Mouse (Mus musculus): ENCODE results near the gene Thop1.
"Not testable (repeated sequence)": the region's sequence is repeated elsewhere in the genome, so short reads cannot be mapped to it uniquely, and the experiment has no call there.

Gene Thop1

DNA sequence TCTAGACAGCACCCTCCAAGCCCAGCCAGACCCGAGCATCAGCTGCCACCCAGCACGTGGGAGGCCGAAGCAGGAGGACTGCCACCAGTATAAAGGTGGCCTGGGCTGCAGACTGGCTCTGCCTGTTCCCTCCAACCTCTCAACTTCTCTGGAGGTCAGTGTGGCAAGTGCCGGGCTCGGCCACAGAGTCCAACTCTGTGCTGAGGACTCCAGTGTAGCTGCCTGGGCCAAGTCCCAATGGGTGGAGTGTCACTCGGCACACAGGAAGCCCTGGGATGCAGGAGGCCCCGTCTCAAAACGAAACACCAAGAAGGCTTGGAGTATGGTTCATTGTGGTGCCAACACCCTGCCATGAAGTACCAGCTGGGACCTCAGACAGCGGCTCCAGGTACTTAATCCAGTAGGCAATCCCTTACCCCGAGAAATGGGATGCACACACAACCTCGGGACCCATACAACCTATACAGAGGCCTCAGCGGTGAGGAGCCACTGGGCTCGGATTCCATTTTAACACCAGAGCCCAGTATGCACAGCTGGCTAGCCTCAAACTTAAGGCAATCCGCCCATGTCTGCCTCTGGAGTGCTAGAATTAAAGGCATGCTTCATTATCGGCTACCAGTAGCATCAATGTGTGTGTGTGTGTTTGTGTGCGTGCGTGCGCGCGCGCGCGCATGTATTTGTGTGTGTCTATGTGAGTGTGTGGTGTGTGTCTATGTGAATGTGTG lies 12.3 kb upstream of the Thop1 start:
- no peak for DNase-seq (ENCODE audit: low read depth in 1 of 2, low spot score in 2 of 2)

DNA sequence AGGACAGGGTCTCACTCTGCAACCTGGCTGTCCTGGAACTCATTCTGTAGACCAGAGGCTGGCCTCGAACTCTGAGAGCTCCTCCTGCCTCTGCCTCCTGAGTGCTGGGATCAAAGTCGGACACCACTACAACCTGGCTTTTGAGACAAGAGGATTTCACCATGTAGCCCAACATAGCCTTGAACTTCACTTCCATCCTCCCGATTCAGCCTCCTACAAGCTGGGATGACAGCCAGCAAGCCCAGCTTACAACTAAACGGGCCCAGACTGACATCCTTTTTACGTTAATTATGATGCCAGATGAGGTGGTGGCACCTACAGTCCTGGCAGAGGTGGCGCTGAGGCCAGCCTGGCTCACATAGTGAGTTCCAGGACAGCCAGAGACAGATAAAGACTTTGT lies 10.9 kb upstream of the Thop1 start:
- DNase-seq (ENCODE audit: low read depth in 1 of 2, low spot score in 2 of 2): no peak

DNA sequence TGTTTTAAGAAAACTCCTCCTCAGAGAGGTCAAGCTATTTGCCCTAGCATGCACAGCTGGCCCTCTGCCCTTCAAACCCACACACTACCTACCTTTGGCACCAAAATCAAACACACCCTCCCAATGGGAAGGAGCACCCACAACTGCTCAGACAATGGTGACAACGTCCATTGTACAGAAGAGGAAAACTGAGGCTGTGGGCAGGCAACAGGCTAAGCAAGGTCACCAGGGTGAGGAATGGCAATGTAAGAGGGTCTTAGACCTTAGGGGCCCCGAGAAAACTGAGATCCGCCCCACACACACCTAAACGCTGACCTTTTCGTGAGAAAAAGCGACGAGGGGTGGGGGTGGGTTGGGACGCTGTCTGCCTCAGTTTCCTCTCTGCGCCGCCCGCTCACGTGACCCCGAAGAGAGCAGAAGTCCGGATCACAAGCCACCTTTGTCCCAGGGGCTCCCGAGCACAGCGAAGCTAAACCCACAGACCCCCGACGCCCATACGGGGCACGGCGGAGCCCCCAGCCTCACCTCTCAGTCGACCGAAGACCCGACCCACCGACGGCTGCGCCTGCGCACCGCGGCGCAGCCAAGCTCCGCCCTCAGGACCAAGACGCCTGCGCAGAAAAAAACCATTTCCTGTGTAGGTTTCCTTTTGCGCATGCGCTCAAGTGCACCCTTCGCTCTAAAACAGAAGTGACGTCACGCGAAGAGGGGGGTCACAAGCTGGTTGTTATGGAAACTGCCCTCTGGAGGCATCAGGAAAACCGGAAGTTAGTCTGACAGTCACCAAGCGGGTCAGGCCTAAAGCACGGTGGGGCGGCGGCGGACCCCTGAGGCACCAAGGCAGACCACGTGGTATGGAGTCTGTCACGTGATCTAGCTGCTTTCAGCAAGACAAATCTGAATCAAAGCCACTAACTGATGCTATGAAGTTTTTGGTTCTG lies 10.0 kb upstream of the Thop1 start, which contains the start of gene Sgta:
TSS of gene Sgta (minus strand) at position 579 of the 941 bp plus-strand sequence.
- DNase-seq (ENCODE audit: low read depth in 1 of 2, low spot score in 2 of 2): peak; percentile 96 to 98

DNA sequence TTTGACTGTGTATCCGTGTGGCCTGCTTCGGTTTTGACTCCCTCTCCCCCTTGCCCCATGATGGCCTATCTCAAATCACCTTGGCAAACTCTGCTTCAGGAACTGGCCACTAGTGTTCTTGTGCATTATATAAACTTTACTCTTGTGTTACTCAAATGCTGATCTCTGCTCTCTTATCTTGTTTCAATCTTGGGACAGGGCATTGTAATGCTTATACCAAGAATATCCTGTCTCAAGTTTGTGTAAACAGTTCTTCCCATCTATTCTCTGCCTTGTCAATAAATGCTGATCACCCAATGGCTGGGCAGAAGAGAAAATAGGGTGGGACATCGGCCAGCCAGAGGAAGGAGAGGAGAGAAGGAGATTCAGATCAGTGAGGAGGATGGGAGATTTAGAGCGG lies 7.1 kb upstream of the Thop1 start:
- no peak for DNase-seq (ENCODE audit: low read depth in 1 of 2, low spot score in 2 of 2)

DNA sequence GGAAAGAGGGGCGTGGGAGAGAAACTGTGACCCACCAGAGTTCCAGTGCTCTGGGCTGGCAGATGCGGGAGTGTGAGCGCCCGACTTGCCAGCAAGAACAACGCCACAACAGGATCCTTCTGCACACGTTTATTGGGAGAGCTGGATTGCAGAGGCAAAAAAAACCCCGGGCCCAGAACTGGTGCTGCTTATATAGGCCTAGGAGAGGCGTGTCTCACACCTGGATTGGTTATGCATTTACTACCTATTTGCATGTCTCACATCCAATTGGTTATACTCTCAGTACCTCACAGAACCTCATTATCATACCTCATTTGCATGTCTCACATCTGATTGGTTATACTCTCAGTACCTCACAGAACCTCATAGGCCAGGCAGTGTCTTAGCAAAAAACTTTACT lies 5.3 kb upstream of the Thop1 start:
- not testable (repeated sequence) for DNase-seq (ENCODE audit: low read depth in 1 of 2, low spot score in 2 of 2)

DNA sequence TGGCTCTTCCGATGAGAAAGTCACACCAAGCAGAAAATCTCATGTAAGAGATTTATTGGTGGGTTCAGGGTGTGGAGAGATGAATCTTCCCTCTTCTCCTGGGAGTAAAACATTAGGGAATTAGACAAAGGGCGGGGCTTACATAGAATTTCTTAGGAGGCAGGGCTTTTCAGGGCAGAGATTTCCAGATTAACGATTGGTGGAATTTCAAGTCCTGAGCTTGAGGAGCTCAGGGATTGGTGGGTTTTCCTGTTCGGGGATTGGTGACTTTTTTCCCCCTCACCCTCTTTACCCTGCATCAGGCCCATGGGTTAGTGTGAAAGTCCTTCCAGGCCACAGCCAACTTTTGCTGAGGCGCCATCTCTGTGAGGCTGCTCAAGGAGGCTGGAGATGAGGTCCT lies 1.1 kb upstream of the Thop1 start:
- no peak for DNase-seq (ENCODE audit: low read depth in 1 of 2, low spot score in 2 of 2)

DNA sequence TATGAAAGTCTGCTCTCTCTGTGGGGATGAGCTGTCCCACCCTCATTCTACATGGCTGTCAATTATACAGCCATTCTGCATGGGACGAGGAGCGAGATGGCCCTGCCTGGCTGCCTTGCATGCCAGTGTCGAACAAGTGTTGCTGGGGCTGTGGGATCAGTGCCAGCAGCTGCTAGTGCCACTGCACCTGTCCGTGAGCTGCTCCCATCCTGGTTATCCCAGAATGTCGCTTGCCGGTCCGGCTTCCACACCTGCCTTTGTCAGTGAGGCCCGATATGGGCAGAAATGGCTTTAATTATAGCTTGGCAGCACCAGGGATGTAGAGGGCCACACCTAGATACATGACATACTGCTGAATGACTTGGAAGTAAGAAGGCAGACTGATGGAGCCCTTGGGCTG lies 2.5 kb downstream of the Thop1 start:
- DNase-seq (ENCODE audit: low read depth in 1 of 2, low spot score in 2 of 2): no peak

DNA sequence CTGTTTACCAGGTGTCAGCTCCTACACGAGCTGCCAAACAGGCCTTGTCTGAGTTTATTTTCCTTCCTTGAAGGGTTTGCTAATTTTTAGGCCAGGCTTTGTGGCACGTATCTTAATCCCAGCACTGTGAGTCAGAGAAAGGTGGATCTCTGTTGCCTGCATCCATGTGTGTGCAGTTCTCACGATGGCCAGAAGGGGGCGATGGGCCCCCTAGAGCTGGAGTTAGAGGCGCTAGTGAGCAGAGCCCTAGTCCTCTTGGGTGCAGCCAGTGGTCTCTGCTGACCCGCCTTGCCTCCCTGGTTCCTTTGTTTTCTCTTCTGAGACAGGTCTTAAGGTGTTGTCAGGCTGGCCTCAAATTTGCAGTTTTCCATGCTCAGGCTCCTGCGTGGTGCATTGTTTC lies 3.6 kb downstream of the Thop1 start:
- DNase-seq (ENCODE audit: low read depth in 1 of 2, low spot score in 2 of 2): no peak

DNA sequence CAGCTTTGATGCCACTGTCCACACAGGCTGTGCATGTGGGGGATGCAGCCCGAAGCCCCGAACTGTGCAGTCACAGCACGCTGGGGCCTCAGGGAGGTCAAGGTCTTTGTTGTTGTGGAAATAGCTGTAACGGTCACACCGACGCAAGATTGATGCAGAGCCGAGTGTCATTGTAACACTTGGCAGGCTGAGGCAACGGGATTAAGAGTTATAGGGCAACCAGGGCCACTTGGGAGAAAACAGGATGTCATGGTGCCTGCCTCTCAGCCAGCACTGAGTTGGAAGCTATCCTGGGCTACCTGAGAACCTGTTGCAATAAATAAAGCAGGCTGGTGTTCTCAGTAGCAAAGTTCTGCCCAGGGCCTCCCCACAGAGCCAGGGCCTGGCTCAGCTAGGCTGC lies 5.9 kb downstream of the Thop1 start:
- no peak for DNase-seq (ENCODE audit: low read depth in 1 of 2, low spot score in 2 of 2)

DNA sequence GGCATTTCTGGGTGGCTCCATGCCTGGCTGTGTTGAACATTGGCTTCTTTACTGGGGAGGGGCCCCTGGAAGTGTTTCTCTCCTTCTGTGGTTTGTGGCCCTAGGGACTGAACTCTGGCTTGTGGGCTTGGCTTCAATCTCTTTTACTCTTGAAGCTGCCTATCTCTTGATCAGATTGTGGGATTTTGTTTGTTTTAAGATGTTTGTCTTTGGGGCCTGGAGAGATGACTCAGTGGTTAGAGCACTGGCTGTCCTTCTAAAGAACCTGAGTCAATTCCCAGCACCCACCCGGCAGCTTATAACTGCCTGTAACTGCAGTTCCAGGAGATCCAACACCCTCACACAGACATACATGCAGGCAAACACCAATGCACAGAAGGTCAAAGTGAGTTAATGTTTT lies 6.5 kb downstream of the Thop1 start:
- DNase-seq (ENCODE audit: low read depth in 1 of 2, low spot score in 2 of 2): no peak

DNA sequence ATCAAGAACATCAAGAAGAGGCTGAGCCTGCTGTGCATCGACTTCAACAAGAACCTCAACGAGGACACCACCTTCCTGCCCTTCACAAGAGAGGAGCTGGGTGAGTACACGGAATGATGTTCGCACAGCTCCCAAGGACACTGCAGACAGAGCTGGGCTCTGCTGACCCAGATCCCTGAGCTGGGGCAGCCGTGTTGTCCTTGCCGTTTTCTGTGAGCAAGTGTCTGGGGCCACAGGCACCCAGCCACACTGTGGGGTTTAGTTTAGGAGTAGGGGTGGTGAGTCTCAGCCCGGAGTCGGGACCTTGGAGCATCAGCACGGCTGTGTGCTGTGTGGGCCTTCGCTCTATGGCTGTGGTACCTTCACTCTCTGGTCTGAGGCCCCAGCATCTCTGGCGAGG lies 8.1 kb downstream of the Thop1 start:
- no peak for DNase-seq (ENCODE audit: low read depth in 1 of 2, low spot score in 2 of 2)

DNA sequence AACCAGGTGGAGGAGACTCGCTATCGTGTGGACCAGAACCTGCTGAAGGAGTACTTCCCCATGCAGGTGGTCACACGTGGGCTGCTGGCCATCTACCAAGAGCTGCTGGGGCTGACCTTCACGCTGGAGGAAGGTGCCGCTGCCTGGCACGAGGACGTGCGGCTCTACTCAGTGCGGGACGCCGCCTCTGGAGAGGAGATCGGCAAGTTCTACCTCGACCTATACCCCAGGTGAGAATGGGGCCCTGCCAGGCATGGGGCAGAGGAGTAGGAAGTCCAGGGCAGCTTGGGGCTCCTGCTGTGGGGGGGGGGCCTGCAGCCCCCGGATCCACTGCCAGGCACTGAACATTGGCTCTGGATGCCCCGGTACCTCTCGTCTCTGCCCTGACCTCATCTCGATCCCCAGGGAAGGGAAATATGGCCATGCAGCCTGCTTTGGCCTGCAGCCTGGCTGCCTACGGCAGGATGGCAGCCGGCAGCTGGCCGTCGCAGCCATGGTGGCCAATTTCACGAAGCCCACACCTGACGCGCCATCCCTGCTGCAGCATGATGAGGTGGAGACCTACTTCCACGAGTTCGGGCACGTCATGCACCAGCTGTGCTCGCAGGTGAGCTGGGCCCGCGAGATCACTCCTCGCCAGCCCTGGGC lies 10.3 kb downstream of the Thop1 start:
- no peak for DNase-seq (ENCODE audit: low read depth in 1 of 2, low spot score in 2 of 2)

DNA sequence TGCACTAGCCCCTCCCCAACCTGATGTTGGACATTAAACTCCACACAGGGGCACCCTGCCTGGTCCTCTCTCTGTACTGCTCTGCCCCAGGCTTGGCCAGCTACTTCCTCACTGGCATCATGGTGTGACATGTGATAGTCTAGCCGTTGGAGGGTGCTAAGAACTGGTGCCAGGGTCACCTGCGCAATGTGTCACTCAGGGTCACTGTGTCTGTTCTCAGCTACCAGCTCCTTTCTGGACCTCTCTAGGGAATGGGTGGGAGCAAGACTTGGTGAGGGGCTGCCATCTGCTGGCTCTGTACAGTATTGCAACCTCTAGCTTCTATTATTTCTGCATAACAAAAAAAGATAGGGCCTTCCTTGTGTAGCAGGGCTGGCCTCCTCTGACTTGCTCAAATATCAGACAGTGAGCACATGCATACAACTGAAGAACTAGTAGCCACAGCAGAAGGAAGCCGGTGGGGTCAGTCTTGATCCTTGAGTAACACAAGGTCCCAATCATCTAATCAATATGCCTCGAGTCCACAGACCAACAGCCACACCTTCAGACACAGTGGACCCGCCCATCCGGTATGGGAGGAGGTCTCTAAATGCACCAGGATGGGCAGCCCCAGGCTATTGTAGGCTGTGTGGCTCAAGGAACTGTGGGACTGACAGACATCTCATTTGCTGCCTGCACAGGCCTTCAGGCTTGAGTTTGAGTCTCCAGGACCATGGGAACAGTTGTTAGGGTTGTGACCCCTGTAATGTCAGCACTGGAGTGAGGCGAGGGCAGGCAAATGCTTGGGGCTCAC lies 12.5 kb downstream of the Thop1 start:
- peak in 1 of 2 experiments; percentile 52 for DNase-seq (ENCODE audit: low read depth in 1 of 2, low spot score in 2 of 2)

DNA sequence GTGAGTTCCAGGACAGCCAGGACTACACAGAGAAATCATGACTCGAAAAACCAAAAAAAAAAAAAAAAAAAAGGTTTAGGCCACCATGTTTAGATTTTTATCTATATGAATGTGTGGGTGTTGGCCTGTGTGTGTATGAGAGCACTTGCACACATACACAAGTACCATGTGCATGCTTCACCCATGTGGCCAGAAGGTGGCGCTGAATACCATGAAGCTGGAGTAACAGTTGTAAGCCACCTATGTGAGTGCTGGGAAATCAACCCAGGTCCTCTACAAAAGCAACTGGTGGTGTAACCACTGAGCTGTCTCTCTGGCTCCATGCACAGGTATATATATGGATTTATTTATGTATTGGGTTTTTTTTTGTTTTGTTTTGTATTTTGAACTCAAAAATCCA lies 17.2 kb downstream of the Thop1 start:
- DNase-seq (ENCODE audit: low read depth in 1 of 2, low spot score in 2 of 2): no peak

DNA sequence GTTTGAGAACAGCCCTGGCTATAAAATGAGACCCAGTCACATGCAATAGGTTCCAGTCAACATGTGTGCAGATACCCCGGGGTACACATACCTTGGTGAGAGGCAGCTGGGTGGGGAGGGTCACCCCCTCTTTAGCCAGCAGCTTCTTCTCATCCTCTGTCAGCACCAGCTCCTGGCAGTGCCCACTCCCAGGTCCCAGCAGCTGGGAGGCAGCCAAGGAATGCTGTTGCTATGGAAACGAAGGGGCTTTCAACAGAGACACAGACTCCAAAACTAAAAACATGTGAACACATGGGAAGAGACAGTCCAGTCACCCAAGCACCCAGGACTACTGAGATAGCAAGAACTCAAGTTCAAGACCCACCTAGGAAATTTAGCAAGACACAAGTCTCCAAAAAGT lies 19.4 kb downstream of the Thop1 start:
- DNase-seq (ENCODE audit: low read depth in 1 of 2, low spot score in 2 of 2): no peak

DNA sequence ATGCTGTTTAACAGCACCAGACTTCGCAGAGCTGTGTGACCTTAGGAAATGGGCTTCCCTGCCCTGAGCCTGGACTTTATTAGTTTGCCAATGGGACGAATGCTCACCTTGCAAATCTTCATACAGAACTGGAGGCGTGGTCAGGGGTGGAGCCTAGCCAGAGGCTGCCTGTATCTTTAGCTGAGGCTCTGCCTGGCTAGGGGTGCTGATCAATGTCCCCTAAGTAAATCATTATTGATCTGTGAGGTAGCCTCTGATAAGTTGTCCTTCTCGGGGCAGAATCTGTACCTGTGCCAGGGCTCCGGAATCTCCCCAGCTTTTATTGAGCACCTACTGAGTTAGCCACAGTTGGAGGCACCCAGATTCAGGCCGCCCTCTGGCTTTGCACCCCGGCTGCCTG lies 20.8 kb downstream of the Thop1 start:
- DNase-seq (ENCODE audit: low read depth in 1 of 2, low spot score in 2 of 2): no peak

DNA sequence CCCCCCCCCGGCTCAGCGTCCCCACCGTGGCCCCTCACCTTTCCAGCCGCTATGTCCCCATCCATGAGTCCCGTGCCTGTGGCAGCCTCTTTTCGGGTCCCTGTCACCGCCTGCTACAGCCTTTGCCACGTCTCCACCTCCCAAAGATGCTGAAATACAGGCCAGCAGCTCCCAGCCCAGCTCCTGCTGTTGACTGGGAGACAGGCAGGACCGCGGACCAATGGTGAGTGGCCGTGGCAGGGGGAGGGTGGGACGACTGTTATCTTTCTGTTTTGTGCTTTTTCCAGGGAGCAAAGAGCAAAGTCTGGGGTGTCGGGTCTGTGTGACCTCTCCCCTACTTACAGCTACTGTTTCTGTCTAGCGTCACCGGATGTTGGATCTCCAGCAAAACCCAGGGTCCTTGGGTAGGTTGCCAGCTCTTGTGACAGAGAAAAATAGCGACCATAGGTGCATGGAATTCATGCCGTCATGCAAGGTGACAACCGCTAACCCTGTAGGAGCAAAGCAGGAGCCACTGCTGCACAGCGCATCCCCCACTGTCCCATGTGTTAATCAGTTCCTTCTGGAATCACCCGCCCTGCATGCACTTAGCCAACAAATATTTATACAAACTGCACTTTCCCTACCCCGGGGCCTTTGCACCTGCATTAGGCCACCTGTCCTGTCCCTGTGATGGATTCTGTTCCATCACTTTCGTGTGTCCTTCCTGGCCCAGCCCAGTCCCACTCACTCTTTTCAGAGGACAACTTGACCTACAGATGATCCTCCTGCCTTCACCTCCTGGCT lies 22.8 kb downstream of the Thop1 start:
- no peak for DNase-seq (ENCODE audit: low read depth in 1 of 2, low spot score in 2 of 2)

DNA sequence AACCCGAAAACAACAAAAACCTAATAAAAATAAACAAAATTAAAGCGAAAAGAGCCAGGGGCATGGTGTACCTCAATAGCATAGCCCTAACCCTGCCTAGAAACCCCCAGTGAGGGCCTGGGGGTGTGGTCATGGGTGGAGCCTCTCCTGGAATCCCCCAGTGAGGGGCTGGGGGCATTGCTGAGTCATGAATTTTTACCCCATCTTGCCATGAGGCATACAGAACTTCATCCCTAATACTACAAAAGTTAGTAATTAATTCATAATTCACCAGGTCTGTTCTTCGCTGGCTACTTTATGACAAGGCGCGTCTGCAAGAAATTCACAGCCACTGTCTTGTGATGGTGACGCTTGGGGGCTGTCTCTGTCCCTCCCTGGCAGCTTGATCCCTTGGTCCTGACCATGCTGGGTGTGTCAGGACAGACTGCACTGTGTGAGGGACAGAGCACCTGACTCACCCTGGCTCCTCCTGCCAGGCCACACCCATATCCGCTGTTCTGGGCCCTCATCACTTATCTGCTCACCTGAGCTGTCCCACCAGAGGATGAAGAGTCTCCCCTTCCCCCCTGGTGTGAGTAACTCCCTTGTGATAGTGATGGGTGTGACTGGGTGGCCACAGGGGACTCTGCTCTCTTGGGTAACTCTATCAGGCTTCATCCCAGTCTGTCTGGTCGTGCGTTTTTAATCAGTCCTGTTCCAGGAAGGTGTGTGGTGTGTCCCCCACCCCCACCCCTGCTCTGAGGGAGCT lies 25.3 kb downstream of the Thop1 start:
- no peak for DNase-seq (ENCODE audit: low read depth in 1 of 2, low spot score in 2 of 2)

DNA sequence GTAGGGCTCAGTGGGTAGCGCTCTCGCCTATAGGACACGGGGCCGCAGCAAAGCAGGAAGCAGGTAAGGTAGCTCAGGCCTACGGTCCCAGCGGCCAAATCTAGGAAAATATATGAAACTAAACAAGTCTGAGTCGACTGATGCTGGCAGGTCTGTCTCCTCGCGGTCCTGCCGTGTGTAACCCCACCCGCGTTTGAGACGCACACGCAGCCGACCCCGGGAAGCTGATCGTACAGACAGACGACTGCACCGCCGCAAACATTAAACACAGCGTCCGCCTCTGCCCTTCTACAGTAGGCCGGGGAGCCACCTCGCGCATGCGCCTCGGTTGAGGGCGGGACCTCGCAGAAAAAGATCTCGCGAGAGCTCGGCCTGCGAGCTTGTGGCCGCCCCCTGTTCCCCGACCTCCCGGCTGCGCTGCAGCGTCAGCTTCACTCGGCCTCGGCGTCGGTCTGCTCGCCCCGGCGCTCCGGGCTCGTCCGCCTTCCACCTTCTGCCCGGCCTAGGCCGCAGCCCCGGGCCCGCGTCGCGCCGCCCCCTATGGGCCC lies 35.8 kb downstream of the Thop1 start, which contains the start of gene Map2k2:
TSS of gene Map2k2 (plus strand) at position 351 of the 548 bp plus-strand sequence.
- DNase-seq (ENCODE audit: low read depth in 1 of 2, low spot score in 2 of 2): peak; percentile 89 to 97

All from monocyte, adult 2 months (primary cell).